Comparison of ENCODE assay signal across 8 mouse cellular contexts in genomic region chr11:119041750-119042465, GRCm38 (mm10). TPM values are rescaled to one million over a fixed set of nuclear protein-coding genes. Genes with fewer than 3 reads are reported as not detected.
DNase-seq lines count a peak whose midpoint lies in the region; ATAC-seq and TF ChIP-seq lines count a peak whose summit lies in the region.

No protein-coding gene starts in this region.

- H3K9me3 ChIP-seq in lung, embryonic 14.5 days (ENCODE audit: low read depth, low read length): no peaks in the 10 kb centered on the region
- H3K9me3 ChIP-seq in embryonic facial prominence, embryonic 10.5 days: no peaks in the 10 kb centered on the region
- H3K9me3 ChIP-seq in hindbrain, postnatal 0 days (ENCODE audit: low read length): no peaks in the 10 kb centered on the region
- H3K9me3 ChIP-seq in neural tube, embryonic 12.5 days: no peaks in the 10 kb centered on the region

- peak; percentile 36 for DNase-seq in lung, embryonic 14.5 days
- DNase-seq in lung, postnatal 25 days (ENCODE audit: low spot score): no peak
- no peak for DNase-seq in embryonic facial prominence, embryonic 10.5 days (ENCODE audit: low spot score)
- no peak for DNase-seq in hindbrain, postnatal 0 days (ENCODE audit: low spot score)
- no peak for DNase-seq in gastrocnemius, postnatal 10 days
- DNase-seq in left cerebral cortex, postnatal 36 days (ENCODE audit: low spot score in 2 of 2): no peak
- no peak for DNase-seq in urinary bladder, adult 2 months (ENCODE audit: low spot score)

- H3K4me3 ChIP-seq in lung, embryonic 14.5 days (ENCODE audit: low read depth, low read length): peak overlapping the region; percentile 78
- H3K4me3 ChIP-seq in embryonic facial prominence, embryonic 10.5 days: peak overlapping the region; percentile 83
- H3K4me3 ChIP-seq in hindbrain, postnatal 0 days (ENCODE audit: low read length): peak overlapping the region; percentile 81
- peak overlapping the region; percentile 66 for H3K4me3 ChIP-seq in neural tube, embryonic 12.5 days

- TF ChIP-seq CTCF in lung, embryonic 14.5 days (IDR thresholded peaks at IDR 0.05; ENCODE audit: low read depth): no peak
- no peak for TF ChIP-seq CTCF in hindbrain, postnatal 0 days (IDR thresholded peaks at IDR 0.05; ENCODE audit: low read depth)

- no peak overlapping the region for H3K27ac ChIP-seq in lung, embryonic 14.5 days (ENCODE audit: low read depth)
- peak overlapping the region; percentile 93 for H3K27ac ChIP-seq in embryonic facial prominence, embryonic 10.5 days (replicated peaks)
- H3K27ac ChIP-seq in hindbrain, postnatal 0 days: peak overlapping the region; percentile 70; the same call in 1 of the 2 replicates
- no peak overlapping the region for H3K27ac ChIP-seq in neural tube, embryonic 12.5 days

- peaks cover 28% of the 10 kb centered on the region for H3K4me1 ChIP-seq in lung, embryonic 14.5 days (ENCODE audit: insufficient read depth)
- H3K4me1 ChIP-seq in embryonic facial prominence, embryonic 10.5 days: peaks cover 95% of the 10 kb centered on the region
- H3K4me1 ChIP-seq in hindbrain, postnatal 0 days (ENCODE audit: insufficient read depth, low read length): peaks cover 19% of the 10 kb centered on the region
- H3K4me1 ChIP-seq in neural tube, embryonic 12.5 days: peaks cover 67% of the 10 kb centered on the region

- 1% methylated on average over 30 of the region's 31 CpGs for WGBS in lung, embryonic 14.5 days
- under 1% methylated on average over 31 of the region's 31 CpGs for WGBS in embryonic facial prominence, embryonic 10.5 days
- under 1% methylated on average over 29 of the region's 31 CpGs for WGBS in hindbrain, postnatal 0 days
- WGBS in neural tube, embryonic 12.5 days: under 1% methylated on average over 30 of the region's 31 CpGs

- intact Hi-C loops in left cerebral cortex, postnatal 36 days (cut with DNase I): loop anchor here (2.0 kb wide), 1 partner anchor 15 kb away; no protein-coding TSS in a partner anchor

- peak overlapping the region; percentile 50 for H3K9ac ChIP-seq in lung, embryonic 14.5 days
- H3K9ac ChIP-seq in hindbrain, postnatal 0 days (replicated peaks; ENCODE audit: low read length): peak overlapping the region; percentile 70
- H3K9ac ChIP-seq in neural tube, embryonic 12.5 days: peak overlapping the region; percentile 77

- peak overlapping the region; percentile 100 for H3K4me2 ChIP-seq in lung, embryonic 14.5 days
- peak overlapping the region; percentile 94 for H3K4me2 ChIP-seq in hindbrain, postnatal 0 days (ENCODE audit: low read depth, low read length)
- peak overlapping the region; percentile 93 for H3K4me2 ChIP-seq in neural tube, embryonic 12.5 days (replicated peaks)

- H3K27me3 ChIP-seq in lung, embryonic 14.5 days (ENCODE audit: insufficient read depth, low read length): peaks cover 82% of the 10 kb centered on the region
- H3K27me3 ChIP-seq in embryonic facial prominence, embryonic 10.5 days (replicated peaks; ENCODE audit: low read depth, poor library complexity, severe bottlenecking): peaks cover 90% of the 10 kb centered on the region
- peaks cover 38% of the 10 kb centered on the region for H3K27me3 ChIP-seq in hindbrain, postnatal 0 days (ENCODE audit: insufficient read depth, low read length)
- H3K27me3 ChIP-seq in neural tube, embryonic 12.5 days (replicated peaks): peaks cover 80% of the 10 kb centered on the region

- 0 out of 2 replicates have a peak, but pooled peaks have one; percentile 1 for ATAC-seq in lung, embryonic 14.5 days (ENCODE audit: insufficient read depth)
- ATAC-seq in hindbrain, postnatal 0 days: peak; percentile 1; the same call in 1 of the 2 replicates
- ATAC-seq in neural tube, embryonic 12.5 days (ENCODE audit: low FRiP score, low read depth): peak; percentile 0; the same call in 1 of the 2 replicates

- H3K36me3 ChIP-seq in lung, embryonic 14.5 days (ENCODE audit: insufficient read depth): peaks cover 9% of the 10 kb centered on the region; the same call in 1 of the 2 replicates
- peaks cover 10% of the 10 kb centered on the region for H3K36me3 ChIP-seq in embryonic facial prominence, embryonic 10.5 days (replicated peaks)
- peaks cover 10% of the 10 kb centered on the region; the same call in 1 of the 2 replicates for H3K36me3 ChIP-seq in hindbrain, postnatal 0 days (ENCODE audit: insufficient read depth, low read length)
- H3K36me3 ChIP-seq in neural tube, embryonic 12.5 days: peaks cover 11% of the 10 kb centered on the region; the same call in 1 of the 2 replicates

RNA-seq across cellular contexts. Expression of gene Cbx8, which starts 1.1 kb away (rescaled TPM):
- polyA plus RNA-seq in lung, embryonic 14.5 days (2014; fragmentation: Nextera tagmentation; extraction: Ambion mirVana): 8.5 and 8.8 TPM in 2 replicates
- 11.6 and 12.4 TPM in 2 replicates for polyA plus RNA-seq in embryonic facial prominence, embryonic 10.5 days (2016; fragmentation: Nextera tagmentation; extraction: Ambion mirVana)
- total RNA-seq in hindbrain, postnatal 0 days (2014; rRNA removed): 10.0 and 11.4 TPM in 2 replicates
- 6.5 and 7.6 TPM in 2 replicates for polyA plus RNA-seq in hindbrain, postnatal 0 days (2015; fragmentation: Nextera tagmentation; extraction: Ambion mirVana)
- polyA plus RNA-seq in neural tube, embryonic 12.5 days (2016; fragmentation: Nextera tagmentation; extraction: Ambion mirVana): 8.6 and 9.9 TPM in 2 replicates
- 1 to 10 TPM; 2.3 to 4.7 TPM for total RNA-seq in gastrocnemius, postnatal 10 days (2021)
- total RNA-seq in left cerebral cortex, postnatal 36 days (2021): 10 to 100 TPM; 12.3 to 16.0 TPM
- 5.4 and 6.8 TPM in 2 replicates for polyA plus RNA-seq in urinary bladder, adult 2 months (2012; rRNA removed)

RNA-seq across cellular contexts. Expression of gene Cbx2, which starts 19.1 kb away (rescaled TPM):
- 35.6 and 43.4 TPM in 2 replicates for polyA plus RNA-seq in lung, embryonic 14.5 days (2014; fragmentation: Nextera tagmentation; extraction: Ambion mirVana)
- polyA plus RNA-seq in embryonic facial prominence, embryonic 10.5 days (2016; fragmentation: Nextera tagmentation; extraction: Ambion mirVana): 150 and 152 TPM in 2 replicates
- 14.6 and 18.9 TPM in 2 replicates for total RNA-seq in hindbrain, postnatal 0 days (2014; rRNA removed)
- 7.0 and 7.4 TPM in 2 replicates for polyA plus RNA-seq in hindbrain, postnatal 0 days (2015; fragmentation: Nextera tagmentation; extraction: Ambion mirVana)
- 46.6 and 47.6 TPM in 2 replicates for polyA plus RNA-seq in neural tube, embryonic 12.5 days (2016; fragmentation: Nextera tagmentation; extraction: Ambion mirVana)
- 1 to 10 TPM; 2.3 to 3.0 TPM for total RNA-seq in gastrocnemius, postnatal 10 days (2021)
- total RNA-seq in left cerebral cortex, postnatal 36 days (2021): 1 to 10 TPM; 2.6 to 2.7 TPM
- 3.0 TPM in 2 replicates for polyA plus RNA-seq in urinary bladder, adult 2 months (2012; rRNA removed)

RNA-seq across cellular contexts. Expression of gene Cbx4, which starts 44.1 kb away (rescaled TPM):
- polyA plus RNA-seq in lung, embryonic 14.5 days (2014; fragmentation: Nextera tagmentation; extraction: Ambion mirVana): 13.1 and 13.8 TPM in 2 replicates
- polyA plus RNA-seq in embryonic facial prominence, embryonic 10.5 days (2016; fragmentation: Nextera tagmentation; extraction: Ambion mirVana): 4.7 and 5.2 TPM in 2 replicates
- total RNA-seq in hindbrain, postnatal 0 days (2014; rRNA removed): 33.6 and 41.3 TPM in 2 replicates
- polyA plus RNA-seq in hindbrain, postnatal 0 days (2015; fragmentation: Nextera tagmentation; extraction: Ambion mirVana): 22.4 and 23.7 TPM in 2 replicates
- 12.5 and 12.7 TPM in 2 replicates for polyA plus RNA-seq in neural tube, embryonic 12.5 days (2016; fragmentation: Nextera tagmentation; extraction: Ambion mirVana)
- 1 to 10 TPM; 6.2 to 9.1 TPM for total RNA-seq in gastrocnemius, postnatal 10 days (2021)
- 10 to 100 TPM; 60.9 to 68.6 TPM for total RNA-seq in left cerebral cortex, postnatal 36 days (2021)
- polyA plus RNA-seq in urinary bladder, adult 2 months (2012; rRNA removed): 32.2 and 36.0 TPM in 2 replicates

RNA-seq across cellular contexts. Expression of gene Enpp7, which starts 53.9 kb away (rescaled TPM):
- not detected in 2 replicates for polyA plus RNA-seq in lung, embryonic 14.5 days (2014; fragmentation: Nextera tagmentation; extraction: Ambion mirVana)
- polyA plus RNA-seq in embryonic facial prominence, embryonic 10.5 days (2016; fragmentation: Nextera tagmentation; extraction: Ambion mirVana): not detected in 2 replicates
- total RNA-seq in hindbrain, postnatal 0 days (2014; rRNA removed): not detected in 2 replicates
- not detected in 2 replicates for polyA plus RNA-seq in hindbrain, postnatal 0 days (2015; fragmentation: Nextera tagmentation; extraction: Ambion mirVana)
- not detected in 2 replicates for polyA plus RNA-seq in neural tube, embryonic 12.5 days (2016; fragmentation: Nextera tagmentation; extraction: Ambion mirVana)
- total RNA-seq in gastrocnemius, postnatal 10 days (2021): not detected
- not detected for total RNA-seq in left cerebral cortex, postnatal 36 days (2021)
- polyA plus RNA-seq in urinary bladder, adult 2 months (2012; rRNA removed): 0.08 TPM in 1 of 2 replicates, not detected in the other

Comparison
In these comparisons a context has a peak if more than half of its experiments do, and no peak if none do; other contexts are left out.
1. H3K27ac ChIP-seq: peak in embryonic facial prominence, embryonic 10.5 days (single experiment) and hindbrain, postnatal 0 days (single experiment); none in lung, embryonic 14.5 days (single experiment) and neural tube, embryonic 12.5 days (single experiment).
2. Peak in every context shown above with its lines, with median percentiles within 50 percentile points of each other: ATAC-seq, H3K4me2 ChIP-seq, H3K4me3 ChIP-seq and H3K9ac ChIP-seq.